Mouse (Mus musculus): ENCODE data around the gene Tmc4.

- TF ChIP-seq CTCF (IDR thresholded peaks at IDR 0.05; ENCODE audit: control insufficient read depth, insufficient read depth, insufficient read length) = no peak
- no peak for TF ChIP-seq USF1 (IDR thresholded peaks at IDR 0.05; ENCODE audit: low read depth)
- TF ChIP-seq MYOG (IDR thresholded peaks at IDR 0.05; ENCODE audit: control insufficient read depth, extremely low read depth, insufficient read length) = no peak
- TF ChIP-seq MAX (IDR thresholded peaks at IDR 0.05) = no peak
Measured at GRCm38 (mm10) chr7:3703879-3704441, 26.6 kb upstream of the Tmc4 start, which contains the start of gene Rps9.
